Mouse (Mus musculus): ENCODE results near the gene Dclk2.

Gene Dclk2

GRCm38 (mm10) chr3:86842461-86842860, 78.2 kb downstream of the Dclk2 start:
- DNase-seq: no peak

DNA sequence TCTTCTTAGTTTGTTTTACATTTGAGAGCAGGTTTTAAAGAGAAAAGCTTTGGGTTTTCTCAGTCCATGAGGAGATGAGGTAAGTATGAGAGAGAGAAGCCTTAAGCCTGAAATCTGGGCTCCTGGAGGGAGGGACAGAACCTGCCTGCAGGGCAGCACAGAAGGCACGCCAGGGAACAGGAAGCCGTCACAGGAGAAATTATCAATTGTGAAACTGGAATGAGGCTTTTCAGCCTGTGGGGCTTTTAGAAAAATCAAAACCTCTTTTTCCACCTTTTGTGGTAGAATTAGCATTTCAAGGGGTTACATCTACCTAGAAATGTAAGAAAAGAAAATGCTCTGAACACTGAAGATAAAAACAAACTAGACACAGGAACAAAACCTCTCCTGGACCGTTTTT, 81.0 kb downstream of the Dclk2 start:
- DNase-seq: no peak

GRCm38 (mm10) chr3:86837386-86837785, 83.3 kb downstream of the Dclk2 start:
- DNase-seq: peak; percentile 50

GRCm38 (mm10) chr3:86835180-86835579, 85.5 kb downstream of the Dclk2 start:
- DNase-seq: no peak

DNA sequence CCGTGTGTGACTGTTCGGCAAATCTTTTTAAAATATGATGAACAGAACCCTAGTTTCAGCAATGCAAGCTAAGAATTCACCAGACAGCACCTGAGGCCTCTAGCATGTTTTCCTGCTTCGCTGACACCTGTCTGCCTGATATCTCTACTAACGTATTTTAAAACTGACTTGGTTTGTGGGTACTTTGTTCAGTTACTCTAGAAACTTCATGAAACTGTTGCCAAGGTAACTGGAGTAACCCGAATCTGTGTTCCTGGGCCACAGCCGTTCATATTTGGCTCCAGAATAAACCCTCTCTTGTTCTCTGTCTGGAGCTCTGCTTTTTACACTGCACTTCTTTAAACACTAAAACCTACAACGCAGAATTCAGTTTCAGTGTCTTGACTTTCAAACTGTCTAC, 86.3 kb downstream of the Dclk2 start:
- DNase-seq: no peak

GRCm38 (mm10) chr3:86832591-86833267, 87.9 kb downstream of the Dclk2 start:
- peak; percentile 90 for DNase-seq

DNA sequence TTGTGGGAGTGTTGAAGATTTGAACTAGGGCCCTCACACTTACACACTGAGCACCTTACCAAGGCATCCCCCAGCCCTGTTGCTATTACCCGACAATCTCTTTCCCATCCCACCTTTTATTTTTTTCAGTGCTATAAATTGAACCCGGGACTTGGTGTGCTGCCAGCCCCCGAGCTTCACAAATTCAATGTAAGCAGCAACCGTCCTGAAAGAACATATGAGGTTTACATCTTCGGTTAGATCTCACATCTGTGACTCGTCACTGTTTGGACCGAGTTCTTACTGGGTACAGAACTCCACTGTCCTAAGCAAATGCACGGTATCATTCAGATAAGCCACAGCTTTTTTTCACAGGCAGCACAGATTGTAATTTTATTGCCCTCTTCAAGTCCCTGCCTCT, 88.5 kb downstream of the Dclk2 start:
- DNase-seq: no peak

GRCm38 (mm10) chr3:86827506-86827905, 93.1 kb downstream of the Dclk2 start:
- DNase-seq: no peak

- no peak for DNase-seq
These were observed 99.3 kb downstream of the Dclk2 start for GRCm38 (mm10) chr3:86821383-86821782.

- no peak for DNase-seq
These were observed 100.3 kb downstream of the Dclk2 start for GRCm38 (mm10) chr3:86820344-86820743.

- DNase-seq: no peak
These were observed 101.3 kb downstream of the Dclk2 start for GRCm38 (mm10) chr3:86819372-86819771.

DNA sequence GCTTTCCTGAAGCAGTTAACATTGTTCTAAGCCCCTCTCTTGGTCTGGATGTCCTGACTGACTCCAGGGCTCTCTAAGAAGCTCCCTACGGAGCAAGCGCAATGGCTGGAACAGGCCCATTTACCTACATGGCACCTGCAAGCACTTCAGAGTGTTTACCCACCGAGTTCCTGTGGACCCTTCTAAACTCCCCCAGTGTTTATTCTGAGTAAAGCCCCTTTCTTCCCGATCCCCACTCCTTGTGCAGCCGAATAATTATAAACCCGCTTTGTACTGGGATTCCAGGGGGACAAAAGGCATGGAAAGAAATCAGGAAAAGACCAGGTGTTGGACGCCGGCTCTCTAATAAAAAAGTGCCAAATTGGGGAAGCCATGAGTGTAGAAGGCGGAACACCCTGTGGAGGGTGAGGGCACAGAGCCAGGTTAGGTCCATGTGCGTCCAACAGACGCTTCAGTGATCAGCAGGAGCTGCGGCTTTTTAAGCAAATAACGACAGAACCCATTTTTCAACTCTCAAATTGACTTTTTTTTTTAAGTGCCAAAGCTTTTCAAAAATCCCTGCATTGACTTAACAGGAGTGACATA, 102.6 kb downstream of the Dclk2 start:
- DNase-seq: no peak

- peak; percentile 89 for DNase-seq
These were observed 108.0 kb downstream of the Dclk2 start for GRCm38 (mm10) chr3:86812689-86813088.

DNA sequence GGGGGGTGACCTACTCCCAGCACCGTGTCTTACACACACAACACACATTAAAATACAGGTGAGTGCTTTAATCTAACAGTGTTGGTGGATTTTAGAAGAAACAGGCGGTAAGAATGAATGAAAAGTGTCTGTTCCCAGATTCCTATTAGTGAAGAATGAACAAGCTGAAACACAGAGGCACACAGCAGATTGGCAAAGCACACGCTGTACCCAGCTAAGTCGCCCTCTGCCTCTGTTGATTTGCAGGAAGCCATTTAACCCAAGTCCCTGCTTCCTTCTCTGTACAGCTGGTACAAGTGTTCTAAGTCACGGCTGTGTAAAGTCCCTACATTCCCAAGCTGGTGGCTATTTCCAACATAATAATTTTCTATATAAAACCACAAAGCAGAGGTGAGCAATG, 109.7 kb downstream of the Dclk2 start:
- no peak for DNase-seq

GRCm38 (mm10) chr3:86809646-86810045, 111.0 kb downstream of the Dclk2 start:
- no peak for DNase-seq

GRCm38 (mm10) chr3:86809199-86809598, 111.5 kb downstream of the Dclk2 start:
- no peak for DNase-seq

DNA sequence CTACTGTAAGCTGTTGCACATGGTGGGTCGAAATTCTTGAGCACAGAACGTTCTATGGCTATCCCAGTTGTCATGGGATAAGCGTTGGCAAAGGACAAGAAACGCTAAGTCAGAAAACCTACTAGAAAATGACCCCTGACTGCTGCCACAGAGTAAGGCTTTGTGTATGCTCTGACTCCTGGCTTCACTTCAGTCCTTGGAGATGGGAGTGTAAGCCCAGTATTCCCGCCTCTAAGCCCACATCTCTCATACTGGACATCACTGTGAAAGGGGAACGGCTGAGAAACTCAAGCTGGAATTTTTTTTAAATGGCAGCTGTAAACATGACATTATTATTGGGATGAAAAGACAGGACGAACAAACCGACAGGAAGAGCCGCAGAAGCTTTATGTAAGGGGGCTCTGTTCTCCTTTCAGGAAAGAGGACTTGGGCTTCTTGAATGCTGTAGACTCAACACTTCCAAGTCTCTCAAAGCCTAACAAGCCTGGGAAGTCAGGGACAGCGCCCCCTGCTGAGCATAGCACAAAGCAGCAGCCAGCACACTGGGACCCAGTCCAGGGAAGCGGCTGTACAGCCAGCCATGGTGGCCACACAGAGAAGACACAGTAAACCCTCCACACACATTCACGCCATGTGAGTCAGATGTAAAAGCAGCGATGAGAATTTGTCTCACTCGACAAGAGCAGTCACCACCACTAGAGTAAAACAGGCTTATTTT, 112.7 kb downstream of the Dclk2 start:
- DNase-seq: peak; percentile 61

DNA sequence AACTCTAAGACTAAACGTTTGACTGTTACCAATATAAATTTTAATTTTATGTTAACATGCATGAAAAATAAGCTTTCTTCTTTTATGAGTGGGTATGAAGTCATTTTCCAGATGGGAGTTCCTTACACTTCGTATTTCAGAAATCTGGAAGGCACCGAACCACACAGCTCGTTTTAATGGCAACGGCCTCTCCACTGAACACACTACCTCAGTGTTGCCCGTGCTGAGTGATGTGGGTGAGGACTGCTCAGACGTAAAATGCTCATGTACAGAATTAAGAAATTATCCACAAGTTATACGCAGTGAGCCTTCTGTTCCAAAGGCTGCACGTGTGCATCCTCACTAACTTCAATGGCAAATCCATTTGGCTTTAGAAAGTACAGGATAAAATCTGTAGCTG, 113.8 kb downstream of the Dclk2 start:
- no peak for DNase-seq

- DNase-seq: no peak
These were observed 116.4 kb downstream of the Dclk2 start for GRCm38 (mm10) chr3:86804265-86804664.

DNA sequence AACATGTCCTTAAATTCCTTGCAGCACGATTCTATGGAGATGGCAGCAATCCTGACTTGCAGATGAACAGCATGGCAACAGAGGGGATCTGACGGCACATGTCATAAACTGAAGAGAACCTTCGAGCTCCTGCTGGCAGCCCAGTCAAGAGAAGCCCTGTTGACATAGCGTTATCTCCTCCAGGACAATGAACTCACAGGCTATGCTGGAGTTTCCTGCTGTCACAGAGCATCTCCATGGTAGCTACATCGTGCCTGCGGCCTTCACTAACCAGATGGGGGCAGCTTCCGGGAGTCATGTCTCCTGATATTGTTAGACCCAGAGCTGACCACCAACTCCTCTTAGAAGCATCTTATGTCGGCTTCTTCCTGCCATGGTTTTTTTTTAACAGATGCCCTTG, 117.8 kb downstream of the Dclk2 start:
- DNase-seq: no peak

DNA sequence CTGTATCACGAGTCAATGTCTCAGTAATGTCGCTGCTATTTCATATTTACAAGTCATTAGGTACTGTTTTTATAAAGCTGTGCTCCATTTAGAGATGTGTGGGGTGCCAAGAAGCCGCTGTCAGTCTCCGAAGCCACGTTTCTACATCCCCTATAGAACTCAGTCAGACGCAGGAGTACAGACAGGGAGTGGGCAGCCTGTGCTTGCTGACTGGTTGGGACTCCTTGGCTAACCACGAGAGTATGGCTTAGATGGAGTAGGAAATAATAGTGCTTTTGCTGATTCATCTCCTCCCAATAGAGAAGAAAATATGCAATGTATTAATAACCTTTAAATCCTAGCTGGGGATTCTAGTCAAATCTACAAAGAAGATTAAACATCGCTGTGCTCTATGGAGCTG, 119.8 kb downstream of the Dclk2 start:
- no peak for DNase-seq

- DNase-seq: no peak
These were observed 121.6 kb downstream of the Dclk2 start for GRCm38 (mm10) chr3:86799041-86799440.

DNA sequence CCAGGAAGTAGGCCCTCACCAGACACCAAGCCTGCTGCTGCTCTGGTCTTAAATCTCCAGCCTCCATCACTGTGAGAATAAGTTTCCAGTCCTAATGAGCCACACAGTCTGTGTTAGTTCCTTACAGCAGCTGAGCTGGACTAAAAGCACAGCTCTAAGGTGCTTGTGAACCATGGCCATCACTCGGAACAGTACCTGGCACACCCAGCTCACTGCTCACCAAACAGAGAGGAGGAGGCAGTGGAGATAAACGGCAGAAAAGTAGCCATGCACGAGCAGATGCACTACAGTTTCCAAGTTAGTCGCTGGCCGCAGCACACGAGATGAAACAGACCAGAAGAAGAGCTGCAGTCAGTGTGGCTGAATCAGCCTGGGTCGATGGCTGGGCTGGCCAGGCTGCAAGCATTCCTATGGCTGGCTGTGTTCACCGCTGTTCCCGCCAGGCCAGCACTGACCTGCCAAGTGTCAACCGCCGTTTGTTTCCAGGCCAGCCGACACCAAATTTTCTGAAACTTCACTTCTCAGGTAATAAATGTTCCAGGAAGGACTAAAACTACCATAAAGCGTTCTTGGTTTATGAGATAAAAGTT, 122.7 kb downstream of the Dclk2 start:
- DNase-seq: no peak

DNA sequence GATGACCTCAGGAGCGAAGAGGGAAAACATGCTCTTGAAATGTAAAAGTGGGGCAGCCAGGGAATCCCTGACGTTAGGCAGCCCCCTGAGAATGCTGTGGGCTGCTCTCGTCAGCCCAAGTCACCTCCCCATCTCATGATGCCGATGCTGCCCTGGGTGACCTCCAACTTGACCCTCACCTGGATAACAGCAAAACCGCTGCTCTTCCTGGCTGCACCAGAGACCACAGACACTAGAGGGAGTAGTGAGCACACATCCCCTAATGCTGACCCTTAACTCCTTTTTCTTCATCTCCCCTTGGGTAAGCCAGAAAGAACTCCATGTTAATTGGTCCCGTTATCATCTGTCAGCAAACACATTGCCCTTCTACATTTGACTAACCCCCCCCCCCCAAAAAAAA, 123.9 kb downstream of the Dclk2 start:
- peak; percentile 61 for DNase-seq

Data from retina, postnatal 1 day (tissue).